Comparison of ENCODE assay signal across 9 mouse cellular contexts in genomic region chr13:89634137-89634683, GRCm38 (mm10).
DNase-seq lines count a peak whose midpoint lies in the region; ATAC-seq and TF ChIP-seq lines count a peak whose summit lies in the region.
"Had no signal": no experiment of that assay in that cellular context is flagged by ENCODE, and none has a peak within 500 bp of the region (broad histone marks: within the 10 kb centered on the region; RNA-seq: fewer than 3 reads in every experiment).

No protein-coding gene starts in this region.

- H3K27ac ChIP-seq in cortical plate, adult 2 months (ENCODE audit: insufficient read depth, low read length) = no peak overlapping the region
- H3K27ac ChIP-seq in midbrain, embryonic 10.5 days (replicated peaks) = no peak overlapping the region
- H3K27ac ChIP-seq: limb, embryonic 12.5 days had no signal

- DNase-seq in frontal cortex, postnatal 36 days (ENCODE audit: low spot score in 2 of 2) = peak; percentile 18 to 59
- DNase-seq in frontal cortex, postnatal 25 days (ENCODE audit: low spot score in 2 of 2) = no peak
- peak; percentile 41 to 42 for DNase-seq in right cerebral cortex, postnatal 10 days (ENCODE audit: low spot score in 2 of 2)
- no peak for DNase-seq in right cerebral cortex, postnatal 36 days (ENCODE audit: low spot score in 2 of 2)
- peak; percentile 13 for DNase-seq in midbrain, embryonic 10.5 days (ENCODE audit: low spot score)
- no peak for DNase-seq in ovary, adult 18-20 months (ENCODE audit: low spot score)

- H3K9me3 ChIP-seq in midbrain, embryonic 10.5 days (replicated peaks) = no peaks in the 10 kb centered on the region
- H3K9me3 ChIP-seq: limb, embryonic 12.5 days had no signal

- no peak overlapping the region for H3K4me3 ChIP-seq in cortical plate, adult 2 months (ENCODE audit: insufficient read depth, low read length)
- H3K4me3 ChIP-seq in midbrain, embryonic 10.5 days = no peak overlapping the region
- H3K4me3 ChIP-seq: limb, embryonic 12.5 days had no signal

- peak; percentile 76 for TF ChIP-seq CTCF in cortical plate, adult 2 months (IDR thresholded peaks at IDR 0.05; ENCODE audit: extremely low read depth, insufficient read depth, low read length)

- 31% methylated on average over 4 of the region's 4 CpGs for WGBS in midbrain, embryonic 10.5 days

- H3K36me3 ChIP-seq in midbrain, embryonic 10.5 days = no peaks in the 10 kb centered on the region
- H3K36me3 ChIP-seq: limb, embryonic 12.5 days had no signal

- no peaks in the 10 kb centered on the region for H3K27me3 ChIP-seq in midbrain, embryonic 10.5 days (ENCODE audit: low read depth, poor library complexity, severe bottlenecking)
- H3K27me3 ChIP-seq: limb, embryonic 12.5 days had no signal

- H3K4me1 ChIP-seq in cortical plate, adult 2 months (ENCODE audit: control insufficient read depth, insufficient read depth, low read length) = no peaks in the 10 kb centered on the region
- H3K4me1 ChIP-seq in midbrain, embryonic 10.5 days = no peaks in the 10 kb centered on the region
- H3K4me1 ChIP-seq: limb, embryonic 12.5 days had no signal

- no peak for TF ChIP-seq POLR2A in cortical plate, adult 2 months (IDR thresholded peaks at IDR 0.05; ENCODE audit: extremely low read depth, insufficient read depth, low read length)

- peak; percentile 74 for ATAC-seq in inflammation-experienced regulatory T-cells, adult 6 months

Comparison
In these comparisons a context has a peak if more than half of its experiments do, and no peak if none do; other contexts are left out.
1. DNase-seq: peak in frontal cortex, postnatal 36 days (2 of 2), right cerebral cortex, postnatal 10 days (2 of 2) and midbrain, embryonic 10.5 days (single experiment); none in frontal cortex, postnatal 25 days (0 of 2), right cerebral cortex, postnatal 36 days (0 of 2) and ovary, adult 18-20 months (single experiment).